Mouse (Mus musculus): Measurements from ENCODE around the gene Actn1.

The Actn1 gene

GRCm38 (mm10) chr12:80259216-80260055 lies 735 bp downstream of the Actn1 start:
- DNase-seq (ENCODE audit: low read depth, low spot score), result no peak

- DNase-seq (ENCODE audit: low read depth, low spot score), result no peak
Measured at GRCm38 (mm10) chr12:80258520-80259215, 1.5 kb downstream of the Actn1 start.

DNA sequence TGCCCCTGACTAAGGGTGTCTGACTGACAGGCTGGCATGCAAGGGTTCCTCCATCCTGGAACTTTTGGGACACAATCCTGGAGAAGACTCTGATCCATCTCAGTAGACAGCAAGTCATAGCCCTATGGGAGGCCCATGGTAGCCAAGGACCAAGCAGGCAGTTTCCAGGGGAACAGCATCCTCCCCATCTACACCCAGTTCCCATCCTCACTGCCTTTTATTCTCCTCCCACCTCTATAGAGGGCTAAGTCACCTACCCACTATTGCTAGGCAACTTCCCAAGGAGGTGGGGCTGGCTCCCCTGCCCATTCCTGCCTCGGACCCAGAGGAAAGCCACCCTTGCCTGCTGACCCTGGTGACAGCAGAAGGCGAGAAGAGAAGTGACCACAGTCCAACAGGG lies 8.2 kb downstream of the Actn1 start:
- no peak for DNase-seq (ENCODE audit: low read depth, low spot score)

DNA sequence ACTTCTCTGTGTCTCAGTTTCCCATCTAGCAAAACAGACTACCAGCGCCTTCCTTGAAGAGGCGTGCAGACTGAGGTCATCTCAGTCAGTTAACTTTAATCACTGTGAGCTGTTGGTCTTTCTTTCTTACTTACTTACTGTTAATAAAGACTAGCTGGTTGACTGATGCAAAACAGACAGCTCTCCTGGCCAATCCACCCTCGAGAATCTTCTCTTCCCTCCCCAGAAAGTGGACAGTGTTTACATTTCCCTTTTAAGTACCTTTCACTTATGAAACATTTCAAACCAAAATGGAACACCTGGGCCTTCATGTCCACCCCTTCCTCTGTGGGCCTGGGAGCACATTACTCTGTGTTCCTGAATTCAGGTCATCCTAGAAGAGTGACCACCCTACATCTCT lies 8.6 kb downstream of the Actn1 start:
- DNase-seq (ENCODE audit: low read depth, low spot score), result no peak

- no peak for DNase-seq (ENCODE audit: low read depth, low spot score)
Measured at GRCm38 (mm10) chr12:80249539-80249938, 10.6 kb downstream of the Actn1 start.

DNA sequence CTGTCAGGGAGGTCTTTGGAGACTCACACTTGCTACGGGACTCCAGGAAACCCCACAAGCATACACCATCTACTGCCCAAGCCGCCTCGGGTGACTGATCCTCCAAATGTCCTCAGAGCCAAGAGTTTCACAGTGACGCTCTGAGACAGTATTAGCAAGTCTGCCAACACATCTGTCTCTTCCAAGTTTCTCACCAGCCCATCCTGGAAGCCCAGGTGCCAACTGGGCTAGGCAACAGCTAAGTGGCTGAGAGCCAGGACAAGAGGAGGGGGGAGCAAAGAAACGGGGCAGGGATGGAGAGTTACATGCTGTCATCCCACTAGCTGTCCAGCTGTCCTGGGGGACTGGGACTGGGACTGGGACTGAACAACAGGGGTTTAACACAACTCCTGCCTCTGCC lies 13.1 kb downstream of the Actn1 start:
- DNase-seq (ENCODE audit: low read depth, low spot score), result no peak

DNA sequence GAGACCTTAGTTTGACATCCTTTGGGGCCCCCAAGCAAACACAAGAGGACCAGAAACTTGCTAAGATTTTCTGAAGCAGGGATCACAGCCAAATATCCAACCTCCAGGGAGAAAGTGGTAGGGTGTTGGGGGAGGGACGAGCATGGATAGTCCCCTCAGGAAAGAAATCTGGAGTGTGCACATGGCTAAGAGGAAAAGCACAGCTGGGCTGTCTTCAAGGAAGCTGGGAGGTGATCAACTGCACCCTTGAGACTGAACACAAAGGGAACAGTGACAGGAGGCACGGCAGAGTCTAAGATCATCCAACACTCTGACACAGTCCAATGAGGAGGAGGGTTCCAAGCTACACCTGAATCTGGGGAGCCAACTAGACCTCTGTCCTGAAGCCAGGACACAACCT lies 13.7 kb downstream of the Actn1 start:
- DNase-seq (ENCODE audit: low read depth, low spot score), result no peak

GRCm38 (mm10) chr12:80244755-80245154 lies 15.4 kb downstream of the Actn1 start:
- DNase-seq (ENCODE audit: low read depth, low spot score), result no peak

DNA sequence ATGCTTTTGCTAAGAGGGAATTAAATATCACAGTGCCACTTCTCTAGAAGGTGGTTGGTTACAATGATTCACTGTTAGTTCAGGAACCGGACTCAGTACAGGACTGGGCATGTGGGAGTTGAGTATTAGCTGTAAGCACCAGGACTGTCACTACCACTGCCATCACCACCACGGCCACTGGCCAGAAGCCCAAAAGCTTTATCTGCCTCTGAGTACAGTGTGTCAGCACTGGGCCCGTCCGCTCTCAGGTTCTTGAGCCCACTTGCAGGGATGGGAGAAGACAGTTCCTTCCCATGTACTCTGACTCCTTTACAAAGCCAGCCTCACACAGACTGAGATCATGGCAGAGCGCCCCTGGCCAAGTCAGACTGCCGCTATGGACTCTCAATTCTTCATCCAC lies 16.0 kb downstream of the Actn1 start:
- no peak for DNase-seq (ENCODE audit: low read depth, low spot score)

DNA sequence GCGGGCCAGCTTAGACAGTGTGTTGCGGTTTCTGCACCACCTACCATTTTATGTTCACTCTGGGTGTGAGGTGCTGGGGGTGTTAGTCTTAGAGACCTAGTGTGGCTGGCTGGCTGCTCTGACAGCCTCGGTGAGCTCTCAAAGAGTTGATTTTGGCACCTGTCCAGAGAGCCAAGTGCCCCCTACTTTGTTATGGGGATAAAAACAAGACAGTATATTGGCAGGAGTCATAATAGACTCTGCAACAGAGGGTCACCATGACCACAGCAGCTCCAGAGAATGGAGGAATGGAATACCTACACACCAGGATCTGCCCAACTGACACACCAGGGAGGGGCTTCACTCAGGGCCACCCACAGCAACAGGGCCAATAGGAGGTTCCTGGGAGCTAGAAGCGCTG lies 16.8 kb downstream of the Actn1 start:
- DNase-seq (ENCODE audit: low read depth, low spot score), result no peak

DNA sequence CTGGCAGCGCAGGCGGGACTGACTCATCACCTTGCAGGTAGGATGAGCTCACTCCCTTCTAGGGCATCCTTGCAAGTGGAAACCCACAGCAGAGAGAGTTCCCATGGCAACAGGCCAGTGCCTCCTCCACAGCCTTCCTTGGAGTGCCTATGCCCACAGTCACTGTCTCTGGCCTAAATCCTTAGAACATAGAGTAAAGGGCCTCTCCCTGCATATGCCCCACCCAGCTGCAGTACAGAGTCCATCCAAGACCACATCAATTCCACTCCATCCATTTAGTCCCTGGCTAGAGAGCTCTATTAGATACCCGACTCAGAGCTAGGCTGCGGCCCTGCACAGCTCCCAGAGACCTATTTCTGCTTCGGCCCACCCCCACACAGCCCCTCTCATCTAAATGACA lies 20.7 kb downstream of the Actn1 start:
- no peak for DNase-seq (ENCODE audit: low read depth, low spot score)

DNA sequence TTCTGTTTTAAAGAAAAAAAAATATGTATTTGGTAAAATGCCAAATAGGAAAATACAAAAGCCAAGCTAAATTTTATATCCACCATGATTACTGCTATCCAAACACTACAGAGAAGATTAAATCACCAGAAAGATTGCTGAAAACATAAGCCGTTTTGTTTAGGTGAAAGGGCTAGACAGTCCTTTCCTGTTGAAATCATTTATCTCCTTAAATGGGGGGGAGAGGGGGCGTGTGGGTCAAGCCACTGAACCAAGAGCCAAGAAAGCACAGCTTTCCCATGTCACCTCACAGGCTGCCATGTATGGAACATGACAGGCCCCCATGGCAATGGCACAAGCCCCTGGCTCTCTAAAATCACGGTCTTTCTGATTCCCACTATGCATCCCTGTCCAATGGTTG lies 21.6 kb downstream of the Actn1 start:
- DNase-seq (ENCODE audit: low read depth, low spot score), result no peak

- DNase-seq (ENCODE audit: low read depth, low spot score), result no peak
Measured at GRCm38 (mm10) chr12:80235295-80235694, 24.9 kb downstream of the Actn1 start.

DNA sequence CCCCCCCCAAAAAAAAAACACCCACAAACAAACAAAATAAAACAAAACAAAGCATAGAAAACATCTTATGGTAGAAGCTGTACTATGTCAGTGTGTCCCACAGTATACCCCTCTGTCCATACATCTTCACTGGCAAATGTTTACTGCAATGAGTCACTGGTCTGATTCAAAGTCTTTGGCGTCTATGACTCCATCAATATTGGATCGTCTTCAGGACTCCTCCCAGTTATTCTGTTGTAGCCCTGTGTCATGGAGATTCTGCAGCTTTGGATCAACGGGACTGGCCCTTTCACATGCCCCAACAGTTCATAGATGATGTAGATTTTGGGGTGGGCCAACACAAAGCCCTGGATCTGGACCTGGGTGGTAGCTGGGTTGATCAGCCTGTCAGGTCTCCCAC lies 25.9 kb downstream of the Actn1 start:
- no peak for DNase-seq (ENCODE audit: low read depth, low spot score)

GRCm38 (mm10) chr12:80232840-80233218 lies 27.3 kb downstream of the Actn1 start:
- DNase-seq (ENCODE audit: low read depth, low spot score), result no peak

DNA sequence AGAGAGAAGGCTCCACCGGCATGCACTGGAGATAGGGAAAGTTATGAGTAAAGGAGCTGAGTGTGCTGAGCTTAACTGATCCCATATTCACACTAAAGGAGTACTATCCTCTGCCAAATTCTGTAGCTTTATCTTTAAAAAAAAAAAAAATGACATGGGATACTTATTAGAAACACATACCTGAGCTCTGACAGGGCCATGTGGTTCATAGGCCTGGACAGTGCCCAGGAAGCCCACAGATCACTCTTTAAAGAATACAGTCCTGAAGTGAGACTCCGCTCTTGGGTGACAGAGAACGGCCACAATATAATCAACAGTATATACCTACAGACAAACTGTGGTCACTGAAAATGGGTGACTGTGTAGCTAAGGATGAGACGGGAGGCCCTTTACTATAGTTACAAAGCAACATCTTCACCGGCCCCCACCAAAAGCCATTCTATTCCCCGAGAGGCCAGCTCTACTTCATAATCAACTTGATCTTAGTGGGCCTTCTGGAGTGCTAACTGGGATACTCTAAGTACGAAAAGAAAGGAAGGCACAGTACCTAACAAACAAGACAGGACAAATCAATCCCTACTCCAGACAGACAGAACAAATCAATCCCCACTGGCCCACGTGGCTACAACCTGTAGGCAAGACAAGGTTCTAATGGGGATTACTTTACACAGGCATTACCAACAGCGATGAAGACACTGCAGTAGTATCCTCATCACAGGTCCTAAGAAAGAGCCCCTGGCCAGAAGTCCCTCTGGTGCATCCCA lies 27.9 kb downstream of the Actn1 start:
- no peak for DNase-seq (ENCODE audit: low read depth, low spot score)

- no peak for DNase-seq (ENCODE audit: low read depth, low spot score)
Measured at GRCm38 (mm10) chr12:80231317-80231716, 28.9 kb downstream of the Actn1 start.

DNA sequence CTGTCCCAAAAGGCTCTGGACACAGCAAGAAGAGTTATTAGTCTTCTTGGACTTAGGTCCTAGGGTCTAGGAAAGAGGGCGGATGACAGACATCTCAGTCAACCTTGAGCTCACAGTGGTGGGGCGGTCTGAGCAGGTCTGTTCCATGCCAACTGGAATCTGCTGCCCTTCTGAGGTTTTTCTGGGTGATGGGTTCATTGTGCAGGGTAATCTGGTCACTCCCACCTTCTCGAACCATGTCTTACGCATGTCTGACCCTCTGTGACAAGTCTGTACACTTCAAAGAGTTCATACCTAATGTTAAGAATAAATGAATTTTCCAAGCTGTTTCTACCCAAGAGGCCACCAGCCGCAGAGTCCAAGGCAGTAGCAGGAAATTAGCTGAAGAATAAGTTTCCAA lies 29.3 kb downstream of the Actn1 start:
- no peak for DNase-seq (ENCODE audit: low read depth, low spot score)

DNA sequence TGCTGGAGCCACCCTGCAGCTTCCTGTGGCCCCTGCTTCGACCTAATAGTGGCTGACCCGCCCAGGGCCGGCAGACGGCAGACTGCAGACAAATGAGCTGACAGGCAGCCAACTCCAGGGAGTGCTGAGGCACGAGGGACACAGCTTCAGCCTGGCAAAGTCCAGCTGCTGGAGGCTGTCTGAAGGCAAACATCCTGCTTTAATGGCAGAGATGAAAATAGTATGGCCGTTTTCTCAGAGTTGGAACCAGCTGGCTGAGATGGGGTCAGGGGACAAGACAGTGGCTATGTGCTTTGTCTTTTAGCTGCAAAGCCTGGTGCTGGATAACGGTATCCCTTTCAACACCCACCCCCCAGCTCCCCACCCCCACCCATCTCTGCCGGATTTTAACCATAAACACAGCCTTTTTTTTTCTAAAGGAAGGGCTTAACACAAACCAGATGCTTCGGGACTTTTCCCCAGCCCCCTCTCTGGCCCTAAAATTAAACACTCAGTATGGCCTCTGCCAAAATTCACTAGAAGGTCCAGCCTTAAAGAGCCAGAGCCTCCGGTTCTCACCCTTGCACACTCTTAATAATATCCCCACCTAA lies 30.0 kb downstream of the Actn1 start:
- no peak for DNase-seq (ENCODE audit: low read depth, low spot score)

DNA sequence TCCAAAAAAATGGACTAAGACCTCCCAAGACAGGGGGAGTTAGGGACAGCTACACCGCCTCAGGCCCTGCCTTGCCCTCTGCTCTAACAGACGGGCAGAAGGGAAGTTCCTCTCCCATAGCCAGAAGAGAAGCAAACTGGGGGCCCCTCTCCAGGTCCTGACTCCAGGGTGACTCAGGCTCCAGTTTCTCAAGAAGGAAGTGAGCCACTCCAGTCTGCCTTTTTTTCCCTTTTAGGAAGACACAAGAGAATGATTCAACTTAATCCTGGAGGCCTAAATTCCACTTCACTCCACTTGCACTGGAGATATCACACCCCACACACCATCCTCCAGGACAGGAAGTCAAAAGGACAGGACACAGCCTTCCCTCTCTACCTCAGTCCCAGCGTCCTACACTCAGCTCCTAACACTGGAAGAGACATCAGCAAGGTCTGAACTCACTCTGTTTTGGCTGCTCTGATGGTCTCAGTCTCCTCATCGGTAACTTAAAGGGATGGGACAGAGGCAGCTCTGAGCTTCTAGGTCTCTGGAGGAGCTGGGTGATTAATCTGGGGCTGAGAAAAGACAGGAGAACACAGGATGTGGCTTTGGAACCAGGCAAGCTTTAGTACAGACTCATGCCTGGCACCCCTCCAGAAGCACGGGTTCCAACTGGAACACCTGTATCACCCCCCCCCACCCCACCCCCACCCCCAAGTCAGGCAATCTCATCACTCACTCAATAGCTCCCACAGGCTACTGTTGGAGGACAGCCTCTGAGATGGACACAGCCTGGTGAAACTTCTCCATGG lies 31.0 kb downstream of the Actn1 start:
- DNase-seq (ENCODE audit: low read depth, low spot score), result no peak

GRCm38 (mm10) chr12:80228356-80228755 lies 31.8 kb downstream of the Actn1 start:
- DNase-seq (ENCODE audit: low read depth, low spot score), result no peak
